Mouse (Mus musculus) ES-Bruce4 (cell line): ENCODE measurements at regions not wholly inside any gene's neighbourhood (a gene's known extent, or its start where the extent isn't known, plus 50 kb on each side); places are given as distances from the start of the nearest gene placed in this dataset.

ENCODE experiments used
- CTCF ChIP-seq: IDR thresholded peaks from one replicate; pipeline ENCODE4 v1.8.1; 2011; ENCODE audit warnings: low read depth, low read length
- EP300 ChIP-seq: IDR thresholded peaks from 2 replicates; pipeline ENCODE4 v1.6.1; 2011; ENCODE audit warnings: low read depth, low read length; ENCODE audit not compliant: insufficient read depth
- POLR2A ChIP-seq: IDR thresholded peaks from one replicate; pipeline ENCODE4 v1.8.1; 2011; ENCODE audit warnings: low read length; ENCODE audit not compliant: insufficient read depth

DNA sequence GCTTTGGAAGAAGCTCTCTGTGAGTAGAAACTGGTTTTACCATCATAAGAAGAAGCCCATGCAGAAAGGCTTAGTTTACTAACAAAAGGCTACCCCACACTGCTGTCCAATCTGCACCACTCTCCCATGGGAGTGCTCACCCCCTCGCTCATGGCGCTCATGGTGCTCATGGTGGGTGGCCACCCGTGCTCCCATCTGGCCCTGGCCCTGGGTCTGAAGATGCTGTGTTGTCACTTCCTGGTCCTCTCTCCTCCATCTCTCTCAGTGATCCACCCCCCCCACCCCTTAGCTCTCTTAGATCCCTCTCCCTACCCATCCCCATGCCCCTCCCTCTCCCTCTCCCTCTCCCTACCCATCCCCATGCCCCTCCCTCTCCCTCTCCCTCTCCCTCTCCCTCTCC is 57.2 kb upstream of the Twist2 start:
- TF ChIP-seq CTCF: no peak
- no peak for TF ChIP-seq POLR2A
- no peak for TF ChIP-seq EP300
